In the genomic region with DNA sequence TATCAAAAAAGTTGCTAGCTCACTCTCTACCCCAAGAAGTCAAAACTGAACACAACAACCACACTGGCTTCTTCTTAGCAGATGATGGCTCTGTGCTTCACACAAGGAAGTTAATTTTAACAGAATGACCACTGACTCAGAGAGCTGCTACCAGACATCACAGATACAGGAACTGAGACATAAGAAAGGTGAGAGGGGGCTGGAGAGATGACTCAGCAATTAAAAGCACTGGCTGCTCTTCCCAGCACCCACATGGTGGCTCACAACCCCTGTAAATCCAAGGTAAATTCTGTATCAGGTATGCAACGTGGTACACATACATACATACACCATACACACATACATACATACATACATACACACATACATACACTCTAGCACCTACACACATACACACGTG, we compare ENCODE assay signal across 18 mouse cellular contexts.
"Had no signal": no experiment of that assay in that cellular context is flagged by ENCODE, and none has a peak within 500 bp of the region (broad histone marks: within the 10 kb centered on the region; RNA-seq: fewer than 3 reads in every experiment).

No protein-coding gene starts in this region.

- H3K27ac ChIP-seq: kidney, embryonic 15.5 days; limb, embryonic 12.5 days; limb, embryonic 15.5 days; liver, embryonic 13.5 days; midbrain, embryonic 12.5 days; midbrain, embryonic 15.5 days; neural tube, embryonic 12.5 days; neural tube, embryonic 15.5 days had no signal

- H3K4me2 ChIP-seq: kidney, embryonic 15.5 days; limb, embryonic 12.5 days; limb, embryonic 15.5 days; liver, embryonic 13.5 days; midbrain, embryonic 12.5 days; midbrain, embryonic 15.5 days; neural tube, embryonic 12.5 days; neural tube, embryonic 15.5 days had no signal

- H3K36me3 ChIP-seq: midbrain, embryonic 15.5 days; neural tube, embryonic 15.5 days had no signal

- DNase-seq: kidney, adult 8-10 months; kidney, postnatal 14 days; kidney, postnatal 4 days; left cerebral cortex, postnatal 4 days; liver, embryonic 13.5 days; lung, adult 2 months; lung, postnatal 14 days; lung, postnatal 4 days; retina, postnatal 1 day; thymus, adult 18-20 months; thymus, postnatal 36 days had no signal

- H3K9me3 ChIP-seq: kidney, embryonic 15.5 days; limb, embryonic 12.5 days; limb, embryonic 15.5 days; liver, embryonic 13.5 days; midbrain, embryonic 12.5 days; midbrain, embryonic 15.5 days; neural tube, embryonic 12.5 days; neural tube, embryonic 15.5 days had no signal

- H3K9ac ChIP-seq: kidney, embryonic 15.5 days; limb, embryonic 12.5 days; limb, embryonic 15.5 days; liver, embryonic 13.5 days; midbrain, embryonic 12.5 days; midbrain, embryonic 15.5 days; neural tube, embryonic 12.5 days; neural tube, embryonic 15.5 days had no signal

- H3K4me1 ChIP-seq: midbrain, embryonic 12.5 days; midbrain, embryonic 15.5 days; neural tube, embryonic 12.5 days; neural tube, embryonic 15.5 days had no signal

- ATAC-seq: midbrain, embryonic 15.5 days had no signal

- H3K4me3 ChIP-seq: kidney, embryonic 15.5 days; limb, embryonic 12.5 days; limb, embryonic 15.5 days; liver, embryonic 13.5 days; midbrain, embryonic 12.5 days; midbrain, embryonic 15.5 days; neural tube, embryonic 12.5 days; neural tube, embryonic 15.5 days had no signal

- H3K27me3 ChIP-seq: kidney, embryonic 15.5 days; limb, embryonic 12.5 days; limb, embryonic 15.5 days; liver, embryonic 13.5 days; midbrain, embryonic 12.5 days; midbrain, embryonic 15.5 days; neural tube, embryonic 12.5 days; neural tube, embryonic 15.5 days had no signal
